Comparison of ENCODE assay signal across 8 mouse cellular contexts in the genomic region with DNA sequence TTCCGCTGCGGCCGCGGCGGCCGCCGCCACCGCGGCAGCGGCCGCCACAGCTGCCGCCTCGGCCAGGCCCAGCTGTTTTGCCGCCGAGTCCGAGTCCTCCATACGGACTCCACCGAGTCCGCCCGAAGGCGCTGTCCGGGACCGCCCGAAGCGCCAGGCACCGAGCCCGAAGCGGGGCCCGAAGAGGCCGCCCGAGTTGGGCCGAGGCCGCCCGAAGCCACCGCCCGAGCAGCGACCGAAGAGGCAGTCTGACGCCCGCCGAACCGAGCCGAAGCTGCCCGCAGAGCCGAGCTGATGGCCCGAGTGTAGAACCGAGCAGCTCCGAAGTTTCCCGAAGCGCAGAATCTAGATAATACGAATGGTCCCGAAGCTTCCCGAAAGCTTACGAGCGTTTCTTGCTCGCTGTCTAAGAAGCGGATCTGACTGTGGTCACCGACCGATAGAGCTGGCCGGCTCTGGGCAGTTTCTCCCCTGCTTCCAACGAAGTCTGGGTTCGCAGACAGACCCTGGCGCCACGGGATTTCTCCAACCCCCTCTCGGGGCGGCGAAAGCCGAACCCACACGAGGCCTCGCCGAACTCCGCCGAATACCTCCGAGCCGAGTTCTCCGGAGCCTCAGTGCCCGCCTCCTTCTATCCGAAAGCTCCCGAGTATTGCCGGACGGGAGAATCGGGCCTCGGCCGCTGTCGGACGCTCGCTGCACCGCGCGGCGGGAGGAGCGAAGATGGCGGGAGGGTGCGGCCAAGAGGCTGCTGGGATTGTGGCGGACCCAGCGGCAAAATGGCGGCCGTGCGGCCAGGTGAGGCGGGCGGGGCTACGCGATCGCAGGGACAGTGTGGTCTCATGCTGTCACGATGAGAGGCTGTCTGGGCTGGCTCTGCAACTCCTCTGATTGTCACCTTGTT. TPM values are rescaled to one million over a fixed set of nuclear protein-coding genes. Genes with fewer than 3 reads are reported as not detected.
DNase-seq lines count a peak whose midpoint lies in the region; ATAC-seq and TF ChIP-seq lines count a peak whose summit lies in the region.

Gene Deaf1 (minus strand): TSS at position 222 of the 904 bp plus-strand sequence.
Gene Tmem80 (plus strand): TSS at position 271 of the 904 bp plus-strand sequence.

- no peaks in the 10 kb centered on the region for H3K27me3 ChIP-seq in forebrain, embryonic 15.5 days

- under 1% methylated on average over 101 of the region's 105 CpGs for WGBS in forebrain, embryonic 15.5 days
- under 1% methylated on average over 104 of the region's 105 CpGs for WGBS in lung, adult 2 months

- ATAC-seq in forebrain, embryonic 15.5 days (replicated peaks) = peak; percentile 97
- peak; percentile 85 for ATAC-seq in neutrophil, adult 5-6 weeks (ENCODE audit: extremely low read depth, insufficient number of reproducible peaks, low FRiP score, poor library complexity, severe bottlenecking)

- peaks cover 36% of the 10 kb centered on the region for H3K4me1 ChIP-seq in forebrain, embryonic 15.5 days
- peaks cover 18% of the 10 kb centered on the region for H3K4me1 ChIP-seq in lung, adult 2 months (ENCODE audit: control insufficient read depth, insufficient read depth, low read length)

- intact Hi-C loops in heart, postnatal 25 days (cut with DNase I) = loop anchor here (5.0 kb wide), 1 partner anchor 60 kb away; the partner anchor contains the start of gene Irf7

- peaks cover 5% of the 10 kb centered on the region for H3K36me3 ChIP-seq in forebrain, embryonic 15.5 days

- peak within 1 kb of the TSS; percentile 100 for H3K27ac ChIP-seq in forebrain, embryonic 15.5 days (replicated peaks)

- peak within 1 kb of the TSS; percentile 82 for H3K9ac ChIP-seq in forebrain, embryonic 15.5 days (replicated peaks)

- H3K4me3 ChIP-seq in forebrain, embryonic 15.5 days = peak within 1 kb of the TSS; percentile 52
- peak within 1 kb of the TSS; percentile 96 for H3K4me3 ChIP-seq in lung, adult 2 months (replicated peaks; ENCODE audit: extremely low read depth, low read depth, low read length)

- no peak for TF ChIP-seq CTCF in lung, adult 2 months (IDR thresholded peaks at IDR 0.05; ENCODE audit: insufficient read depth, low read length)

- no peaks in the 10 kb centered on the region for H3K9me3 ChIP-seq in forebrain, embryonic 15.5 days

- peak; percentile 80 for DNase-seq in ES-CJ7 (ENCODE audit: low read depth, low spot score)
- peak; percentile 99 for DNase-seq in cerebellum, adult 11-12 months
- peak; percentile 97 for DNase-seq in heart, postnatal 25 days (ENCODE audit: low spot score)
- DNase-seq in layer of hippocampus, adult 18-20 months (ENCODE audit: low spot score in 2 of 2) = peak; percentile 98 to 100
- DNase-seq in lung, adult 2 months = peak; percentile 99
- DNase-seq in thymus, adult 18-20 months = peak; percentile 96

- TF ChIP-seq POLR2A in lung, adult 2 months (IDR thresholded peaks at IDR 0.05; ENCODE audit: borderline replicate concordance, extremely low read depth, low read depth, low read length) = peak; percentile 91

- H3K4me2 ChIP-seq in forebrain, embryonic 15.5 days (replicated peaks) = peak within 1 kb of the TSS; percentile 98

RNA-seq across cellular contexts. Expression of gene Deaf1, which starts in this region (rescaled TPM):
- 140 and 142 TPM in 2 replicates for polyA plus RNA-seq in forebrain, embryonic 15.5 days (2015; fragmentation: Nextera tagmentation; extraction: Ambion mirVana)
- 10 to 100 TPM; 16.4 to 17.1 TPM for total RNA-seq in heart, postnatal 25 days (2021)
- 10 to 100 TPM; 66.3 to 79.6 TPM for total RNA-seq in layer of hippocampus, adult 18-20 months (2021)
- polyA plus RNA-seq in lung, adult 2 months (2012; rRNA removed) = 18.6 and 22.7 TPM in 2 replicates
- 23.2 and 27.9 TPM in 2 replicates for total RNA-seq in neutrophil, adult 5-6 weeks (2017)

RNA-seq across cellular contexts. Expression of gene Tmem80, which starts in this region (rescaled TPM):
- 64.1 and 64.3 TPM in 2 replicates for polyA plus RNA-seq in forebrain, embryonic 15.5 days (2015; fragmentation: Nextera tagmentation; extraction: Ambion mirVana)
- total RNA-seq in heart, postnatal 25 days (2021) = 10 to 100 TPM; 13.5 to 13.9 TPM
- 10 to 100 TPM; 29.2 to 30.5 TPM for total RNA-seq in layer of hippocampus, adult 18-20 months (2021)
- 37.2 and 49.2 TPM in 2 replicates for polyA plus RNA-seq in lung, adult 2 months (2012; rRNA removed)
- 24.2 and 24.7 TPM in 2 replicates for total RNA-seq in neutrophil, adult 5-6 weeks (2017)

Comparison
In these comparisons a context has a peak if more than half of its experiments do, and no peak if none do; other contexts are left out.
1. Peak in every context shown above with its lines: DNase-seq, ATAC-seq, H3K4me3 ChIP-seq and H3K27ac ChIP-seq.